Mouse (Mus musculus) embryonic facial prominence, embryonic 14.5 days (tissue): ENCODE data around the gene Mef2c. TPM values are rescaled to one million over a fixed set of nuclear protein-coding genes. Genes with fewer than 3 reads are reported as not detected.

Experiments
- ATAC-seq: fragments of 200-750 bp; cut with Nextera tagmentation; 2 replicates; pipeline ENCODE4 v1.8.0; 2017; ENCODE audit warnings: low read depth, moderate number of reproducible peaks, moderate TSS enrichment
- DNase-seq: peaks from one replicate; pipeline ENCODE4 v3.0.0-alpha.2; 2015; ENCODE audit warnings: low spot score
- H3K27ac ChIP-seq: fragments of 300-500 bp; sonication (generic); replicated peaks from 2 replicates; pipeline ENCODE4 v1.5.1; 2014; ENCODE audit warnings: low read depth, mild to moderate bottlenecking, low read length, moderate library complexity
- H3K27me3 ChIP-seq: fragments of 300-500 bp; sonication (generic); replicated peaks from 2 replicates; pipeline ENCODE4 v1.6.1; 2014; ENCODE audit warnings: low read length; ENCODE audit not compliant: control insufficient read depth, insufficient read depth
- H3K36me3 ChIP-seq: fragments of 300-500 bp; sonication (generic); 2 replicates; pipeline ENCODE4 v1.6.1; 2014; ENCODE audit warnings: low read length, mixed read lengths; ENCODE audit not compliant: control insufficient read depth, insufficient read depth
- H3K4me1 ChIP-seq: fragments of 300-500 bp; sonication (generic); 2 replicates; pipeline ENCODE4 v1.6.1; 2014; ENCODE audit warnings: antibody characterized with exemption, low read length; ENCODE audit not compliant: control insufficient read depth, insufficient read depth
- H3K4me2 ChIP-seq: fragments of 300-500 bp; sonication (generic); 2 replicates; pipeline ENCODE4 v1.6.1; 2014; ENCODE audit warnings: low read depth, mild to moderate bottlenecking, low read length, moderate library complexity, mixed read lengths
- H3K4me3 ChIP-seq: fragments of 300-500 bp; sonication (generic); 2 replicates; pipeline ENCODE4 v1.5.1; 2014; ENCODE audit warnings: low read depth, mild to moderate bottlenecking, low read length
- H3K9ac ChIP-seq: fragments of 300-500 bp; sonication (generic); 2 replicates; pipeline ENCODE4 v1.6.1; 2014; ENCODE audit warnings: low read depth, mild to moderate bottlenecking, low read length, moderate library complexity, mixed read lengths
- H3K9me3 ChIP-seq: fragments of 300-500 bp; sonication (generic); 2 replicates; pipeline ENCODE4 v1.6.1; 2016; ENCODE audit warnings: low read length; ENCODE audit not compliant: control insufficient read depth
- WGBS: fragments of 180-500 bp; shearing (Covaris S2); extraction: QIAGEN DNeasy Blood & Tissue Kit; methylation state at CpG from one replicate; pipeline ENCODE4 v1.1.7; 2014; 5-methylcytosine and 5-hydroxymethylcytosine counted together
- polyA plus RNA-seq: library from polyadenylated mRNA; unstranded; fragments of >200 nt; fragmentation: Nextera tagmentation; extraction: Ambion mirVana; gene quantifications from 2 replicates; pipeline ENCODE4 v1.2.1, GENCODE M21; 2014

Mef2c gene
- polyA plus RNA-seq, 1 experiment from 2014 or later, result 224 TPM

GRCm38 (mm10) chr13:83615875-83616274 lies 112.0 kb downstream of the Mef2c start:
- Histone ChIP-seq H3K9me3 (no peaks in the 10 kb centered on the region), H3K27ac (no peak overlapping the region), H3K4me3 (no peak overlapping the region), H3K36me3 (no peaks in the 10 kb centered on the region), H3K4me2 (no peak overlapping the region), H3K4me1 (0 out of 2 replicates have a peak, but pooled peaks cover 4% of the 10 kb centered on the region), H3K9ac (no peak overlapping the region), H3K27me3 (no peaks in the 10 kb centered on the region)
- DNase-seq, result no peak
- WGBS, result 52% methylated on average over 3 of the region's 3 CpGs
- no peak for ATAC-seq

GRCm38 (mm10) chr13:83624651-83625050 lies 120.8 kb downstream of the Mef2c start:
- Histone ChIP-seq H3K9ac (no peak overlapping the region), H3K4me2 (no peak overlapping the region), H3K4me1 (no peaks in the 10 kb centered on the region), H3K27me3 (no peaks in the 10 kb centered on the region), H3K27ac (no peak overlapping the region), H3K4me3 (no peak overlapping the region), H3K36me3 (peaks cover 13% of the 10 kb centered on the region; the same call in 1 of the 2 replicates), H3K9me3 (no peaks in the 10 kb centered on the region)
- WGBS, result 85% methylated on average over 4 of the region's 4 CpGs
- DNase-seq, result no peak
- ATAC-seq, result no peak

- Histone ChIP-seq H3K9ac (no peak overlapping the region), H3K27ac (no peak overlapping the region), H3K4me3 (no peak overlapping the region), H3K36me3 (peaks cover 13% of the 10 kb centered on the region; the same call in 1 of the 2 replicates), H3K4me1 (no peaks in the 10 kb centered on the region), H3K27me3 (no peaks in the 10 kb centered on the region), H3K4me2 (no peak overlapping the region), H3K9me3 (no peaks in the 10 kb centered on the region)
- DNase-seq (no peak), ATAC-seq (no peak)
- 86% methylated on average over 4 of the region's 4 CpGs for WGBS
These were observed 123.6 kb downstream of the Mef2c start for GRCm38 (mm10) chr13:83627429-83627828.

GRCm38 (mm10) chr13:83628139-83628538 lies 124.3 kb downstream of the Mef2c start:
- no peak for DNase-seq
- H3K27me3 ChIP-seq, result no peaks in the 10 kb centered on the region
- no peak overlapping the region for H3K27ac ChIP-seq
- H3K4me2 ChIP-seq, result no peak overlapping the region
- no peak overlapping the region for H3K9ac ChIP-seq
- no peaks in the 10 kb centered on the region for H3K9me3 ChIP-seq
- whole genome bisulfite sequencing, result 89% methylated on average over 3 of the region's 3 CpGs
- no peak for ATAC-seq
- H3K36me3 ChIP-seq, result peaks cover 19% of the 10 kb centered on the region
- H3K4me1 ChIP-seq, result no peaks in the 10 kb centered on the region
- no peak overlapping the region for H3K4me3 ChIP-seq

GRCm38 (mm10) chr13:83633155-83633554 lies 129.3 kb downstream of the Mef2c start:
- ATAC-seq (no peak), DNase-seq (no peak)
- Histone ChIP-seq H3K9me3 (no peaks in the 10 kb centered on the region), H3K4me3 (no peak overlapping the region), H3K27me3 (no peaks in the 10 kb centered on the region), H3K9ac (no peak overlapping the region), H3K4me2 (no peak overlapping the region), H3K4me1 (no peaks in the 10 kb centered on the region), H3K27ac (no peak overlapping the region), H3K36me3 (peaks cover 15% of the 10 kb centered on the region)
- WGBS, result 94% methylated on average over 5 of the region's 5 CpGs

GRCm38 (mm10) chr13:83635218-83635617 lies 131.4 kb downstream of the Mef2c start:
- 56% methylated on average over 7 of the region's 7 CpGs for WGBS
- H3K27ac ChIP-seq, result no peak overlapping the region
- no peak overlapping the region for H3K4me2 ChIP-seq
- H3K9me3 ChIP-seq, result no peaks in the 10 kb centered on the region
- H3K36me3 ChIP-seq, result peaks cover 15% of the 10 kb centered on the region
- H3K4me3 ChIP-seq, result no peak overlapping the region
- DNase-seq (no peak), ATAC-seq (no peak)
- H3K27me3 ChIP-seq, result no peaks in the 10 kb centered on the region
- H3K9ac ChIP-seq, result no peak overlapping the region
- H3K4me1 ChIP-seq, result no peaks in the 10 kb centered on the region

- H3K27me3 ChIP-seq, result no peaks in the 10 kb centered on the region
- H3K4me1 ChIP-seq, result no peaks in the 10 kb centered on the region
- no peak for DNase-seq
- H3K4me3 ChIP-seq, result no peak overlapping the region
- H3K36me3 ChIP-seq, result peaks cover 14% of the 10 kb centered on the region
- no peak overlapping the region for H3K4me2 ChIP-seq
- no peaks in the 10 kb centered on the region for H3K9me3 ChIP-seq
- WGBS, result 88% methylated on average over 3 of the region's 3 CpGs
- no peak overlapping the region for H3K9ac ChIP-seq
- no peak overlapping the region for H3K27ac ChIP-seq
- ATAC-seq, result no peak
These were observed 133.8 kb downstream of the Mef2c start for GRCm38 (mm10) chr13:83637666-83638065.

GRCm38 (mm10) chr13:83638735-83639134 lies 134.9 kb downstream of the Mef2c start:
- no peak overlapping the region for H3K27ac ChIP-seq
- 89% methylated on average over 3 of the region's 3 CpGs for WGBS
- no peak for ATAC-seq
- H3K4me3 ChIP-seq, result no peak overlapping the region
- H3K9ac ChIP-seq, result no peak overlapping the region
- peaks cover 6% of the 10 kb centered on the region; the same call in 1 of the 2 replicates for H3K36me3 ChIP-seq
- H3K4me1 ChIP-seq, result 0 out of 2 replicates have a peak, but pooled peaks cover 2% of the 10 kb centered on the region
- H3K27me3 ChIP-seq, result no peaks in the 10 kb centered on the region
- DNase-seq, result no peak
- H3K4me2 ChIP-seq, result no peak overlapping the region
- no peaks in the 10 kb centered on the region for H3K9me3 ChIP-seq

GRCm38 (mm10) chr13:83649051-83649450 lies 145.2 kb downstream of the Mef2c start:
- no peak overlapping the region for H3K4me3 ChIP-seq
- peak; percentile 70 for DNase-seq
- H3K9me3 ChIP-seq, result no peaks in the 10 kb centered on the region
- H3K4me2 ChIP-seq, result no peak overlapping the region
- no peak overlapping the region for H3K27ac ChIP-seq
- H3K4me1 ChIP-seq, result no peaks in the 10 kb centered on the region
- ATAC-seq, result peak; percentile 44; the same call in 1 of the 2 replicates
- no peaks in the 10 kb centered on the region for H3K27me3 ChIP-seq
- H3K36me3 ChIP-seq, result no peaks in the 10 kb centered on the region
- WGBS, result 76% methylated on average over 3 of the region's 3 CpGs
- no peak overlapping the region for H3K9ac ChIP-seq
